11 mouse cellular contexts compared by ENCODE assay signal in the genomic region with DNA sequence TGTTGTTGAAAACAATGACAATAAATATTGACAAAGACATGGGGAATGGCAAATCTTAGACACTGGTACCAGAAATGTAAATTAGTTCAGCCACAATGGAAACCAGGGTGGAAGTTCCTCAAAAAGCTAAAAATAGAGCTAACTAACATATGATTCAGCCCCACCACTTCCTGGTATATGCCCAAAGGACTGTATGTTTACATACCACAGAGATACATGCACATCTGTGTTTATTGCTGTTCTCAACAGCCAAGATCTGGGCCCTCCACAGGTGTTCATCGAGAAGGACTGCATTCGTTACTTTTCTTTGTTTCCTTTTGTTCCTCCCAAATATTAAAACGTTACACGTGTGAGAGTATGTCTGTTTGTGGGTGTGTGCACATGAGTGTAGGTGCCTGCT. TPM values are rescaled to one million over a fixed set of nuclear protein-coding genes. Genes with fewer than 3 reads are reported as not detected.
A peak's percentile ranks its signal among the peaks of the same experiment; 100 is the strongest.
DNase-seq lines count a peak whose midpoint lies in the region; ATAC-seq lines count a peak whose summit lies in the region.
"Had no signal": no experiment of that assay in that cellular context is flagged by ENCODE, and none has a peak within 500 bp of the region (broad histone marks: within the 10 kb centered on the region; RNA-seq: fewer than 3 reads in every experiment).

No protein-coding gene starts in this region.

- DNase-seq in heart, postnatal 14 days, result no peak
- peak; percentile 47 for DNase-seq in 3T3-L1 (ENCODE audit: low read depth, low spot score)
- DNase-seq in skeletal muscle tissue, adult 2 months (ENCODE audit: low read depth, low spot score), result peak; percentile 27
- no peak for DNase-seq in urinary bladder, adult 2 months (ENCODE audit: low spot score)
- DNase-seq in testis, postnatal 10 days (ENCODE audit: low spot score), result no peak
- DNase-seq in cerebellum, adult 18-20 months, result no peak
- DNase-seq: liver, embryonic 13.5 days had no signal

- no peak for ATAC-seq in heart, embryonic 16.5 days (replicated peaks; ENCODE audit: extremely low read depth, insufficient read depth, low FRiP score)
- ATAC-seq: hindbrain, embryonic 16.5 days had no signal

- peaks cover 9% of the 10 kb centered on the region for H3K4me1 ChIP-seq in heart, embryonic 16.5 days (ENCODE audit: control insufficient read depth, insufficient read depth, low read length)
- H3K4me1 ChIP-seq in brown adipose tissue, adult 24 weeks (ENCODE audit: control insufficient read depth, insufficient read depth, insufficient read length, low read length), result peaks cover 4% of the 10 kb centered on the region

- no peaks in the 10 kb centered on the region for H3K27me3 ChIP-seq in heart, embryonic 16.5 days (ENCODE audit: control insufficient read depth, insufficient read depth, low read length)
- H3K27me3 ChIP-seq: liver, embryonic 13.5 days had no signal

- no peak overlapping the region for H3K9ac ChIP-seq in heart, embryonic 16.5 days (ENCODE audit: low read length)
- H3K9ac ChIP-seq: liver, embryonic 13.5 days had no signal

- intact Hi-C loops in heart, postnatal 14 days (cut with DNase I), result no loop called here

- H3K4me3 ChIP-seq in heart, embryonic 16.5 days (ENCODE audit: low read length), result no peak overlapping the region
- no peak overlapping the region for H3K4me3 ChIP-seq in brown adipose tissue, adult 24 weeks (ENCODE audit: insufficient read depth, low read depth, low read length)
- H3K4me3 ChIP-seq: liver, embryonic 13.5 days had no signal

- 68% methylated on average over 4 of the region's 4 CpGs for WGBS in heart, embryonic 16.5 days

- H3K4me2 ChIP-seq in heart, embryonic 16.5 days (ENCODE audit: low read depth, low read length), result no peak overlapping the region
- H3K4me2 ChIP-seq: liver, embryonic 13.5 days had no signal

- H3K27ac ChIP-seq in heart, embryonic 16.5 days (ENCODE audit: low read length), result peak overlapping the region; percentile 13; the same call in 1 of the 2 replicates
- 0 out of 2 replicates have a peak overlapping the region, but pooled peaks have one; percentile 38 for H3K27ac ChIP-seq in brown adipose tissue, adult 24 weeks (replicated peaks; ENCODE audit: low read depth, low read length)
- H3K27ac ChIP-seq: kidney, postnatal 0 days; liver, embryonic 13.5 days had no signal

- H3K9me3 ChIP-seq in heart, embryonic 16.5 days (replicated peaks; ENCODE audit: control insufficient read depth, low read length), result no peaks in the 10 kb centered on the region; the same call in 1 of the 2 replicates
- H3K9me3 ChIP-seq: liver, embryonic 13.5 days had no signal

- no peaks in the 10 kb centered on the region for H3K36me3 ChIP-seq in heart, embryonic 16.5 days (ENCODE audit: control insufficient read depth, insufficient read depth)
- H3K36me3 ChIP-seq: liver, embryonic 13.5 days had no signal

RNA-seq across cellular contexts. Expression of a gene that starts 1.4 kb away (rescaled TPM):
- polyA plus RNA-seq in heart, embryonic 16.5 days (2015; fragmentation: Nextera tagmentation; extraction: Ambion mirVana), result 31.3 and 36.5 TPM in 2 replicates
- total RNA-seq in heart, postnatal 14 days (2021), result 10 to 100 TPM; 29.0 to 32.6 TPM
- 27.1 and 53.2 TPM in 2 replicates for polyA plus RNA-seq in brown adipose tissue, adult 24 weeks (2012; ENCODE audit: insufficient read depth, insufficient read length, missing spikeins)
- polyA plus RNA-seq in urinary bladder, adult 2 months (2012; rRNA removed), result 73.1 and 88.4 TPM in 2 replicates

RNA-seq across cellular contexts. Expression of a gene that starts 26.5 kb away (rescaled TPM):
- 25.2 and 27.7 TPM in 2 replicates for polyA plus RNA-seq in heart, embryonic 16.5 days (2015; fragmentation: Nextera tagmentation; extraction: Ambion mirVana)
- 10 to 100 TPM; 30.3 to 30.9 TPM for total RNA-seq in heart, postnatal 14 days (2021)
- polyA plus RNA-seq in brown adipose tissue, adult 24 weeks (2012; ENCODE audit: insufficient read depth, insufficient read length, missing spikeins), result 60.6 and 68.9 TPM in 2 replicates
- polyA plus RNA-seq in urinary bladder, adult 2 months (2012; rRNA removed), result 20.3 and 23.0 TPM in 2 replicates

Comparison
In these comparisons a context has a peak if more than half of its experiments do, and no peak if none do; other contexts are left out.
1. DNase-seq: peak in 3T3-L1 (single experiment) and skeletal muscle tissue, adult 2 months (single experiment); none in heart, postnatal 14 days (0 of 2), urinary bladder, adult 2 months (single experiment), testis, postnatal 10 days (single experiment) and cerebellum, adult 18-20 months (0 of 2).